Mouse (Mus musculus): Measurements from ENCODE around the gene Olfr691.

DNA sequence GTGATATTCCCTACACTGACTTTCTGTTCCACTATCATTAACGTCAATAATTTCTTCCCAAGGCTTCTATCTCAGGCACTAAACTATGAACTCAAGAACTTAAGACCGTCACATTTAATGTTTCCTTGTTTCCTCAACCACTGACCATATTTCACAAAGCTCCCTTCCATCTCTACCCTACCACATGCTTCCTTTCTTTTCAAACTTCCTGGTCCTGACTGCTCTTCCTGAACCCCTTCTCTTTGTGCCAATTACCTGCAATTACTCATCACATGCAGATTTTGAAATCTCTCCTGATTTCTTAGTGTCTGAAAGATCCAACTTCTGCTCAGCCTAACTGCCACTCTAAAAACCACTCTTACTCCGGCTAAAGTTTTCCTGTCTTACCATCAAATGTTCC, 38.3 kb upstream of the Olfr691 start:
- TF ChIP-seq CTCF (IDR thresholded peaks at IDR 0.05; ENCODE audit: low read depth) (no peak), EP300 (optimal IDR thresholded peaks at IDR 0.05) (no peak)

All from stomach, postnatal 0 days (tissue).